Mouse (Mus musculus): ENCODE measurements around the gene Cln3.
A peak's percentile ranks its signal among the peaks of the same experiment; 100 is the strongest.

The Cln3 gene

DNA sequence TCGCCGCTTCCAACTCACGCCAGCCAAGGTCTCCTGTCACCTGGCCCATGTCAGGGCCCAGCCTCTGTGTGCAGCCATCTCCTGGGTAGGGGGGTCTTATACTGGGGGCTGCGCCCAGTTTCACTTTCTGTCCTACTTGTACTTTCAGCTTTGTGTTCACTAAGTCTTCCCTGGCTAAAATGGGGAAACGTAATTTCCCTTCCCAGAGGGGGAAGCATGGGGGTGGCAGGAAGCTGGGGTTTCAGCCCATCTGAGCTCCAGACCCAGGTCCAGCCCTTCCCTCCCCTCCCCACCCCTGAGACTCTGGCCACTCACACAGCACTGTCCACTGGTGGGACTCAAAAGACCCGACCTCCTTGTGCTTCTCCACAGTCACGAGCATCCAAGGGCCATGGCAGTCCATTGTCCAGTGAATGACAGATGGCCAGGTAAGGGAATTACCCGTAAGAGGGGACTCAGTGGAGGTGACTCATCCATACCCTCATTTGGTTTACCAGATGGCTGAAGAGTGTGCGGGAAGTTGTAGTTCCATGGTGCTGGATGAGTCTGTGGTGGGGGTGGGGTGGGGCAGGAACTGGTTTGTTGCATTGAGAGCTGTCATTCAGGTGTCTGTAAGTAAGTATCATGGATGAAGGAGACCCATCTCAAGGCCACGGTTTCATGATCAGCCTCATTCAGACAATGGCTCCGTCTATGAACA, 9.4 kb upstream of the Cln3 start, which contains the start of gene Il27:
Gene Il27 (minus strand): TSS at position 80 of the 700 bp plus-strand sequence.
- no peak for DNase-seq

DNA sequence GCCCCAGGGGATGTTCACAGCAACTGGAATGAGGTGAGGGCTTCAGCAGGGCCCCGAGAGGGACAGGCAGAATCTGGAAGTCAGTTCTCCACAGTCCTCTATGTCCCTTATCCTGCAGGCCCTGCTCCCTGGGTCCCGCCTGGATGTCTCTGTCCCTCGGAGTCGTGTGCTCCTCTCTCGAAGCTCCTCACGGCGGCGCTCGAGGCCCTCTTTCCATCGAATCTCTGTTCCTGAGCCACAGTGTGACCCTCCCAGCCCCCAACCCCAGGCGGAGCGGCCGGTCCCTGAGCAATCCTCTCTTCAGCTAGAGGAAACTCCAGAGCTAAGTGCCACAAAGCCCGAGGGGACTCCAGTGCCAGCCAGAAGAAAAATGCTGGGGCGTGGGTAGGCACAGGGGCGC, 2.2 kb upstream of the Cln3 start:
- DNase-seq, result peak; percentile 49 to 77

DNA sequence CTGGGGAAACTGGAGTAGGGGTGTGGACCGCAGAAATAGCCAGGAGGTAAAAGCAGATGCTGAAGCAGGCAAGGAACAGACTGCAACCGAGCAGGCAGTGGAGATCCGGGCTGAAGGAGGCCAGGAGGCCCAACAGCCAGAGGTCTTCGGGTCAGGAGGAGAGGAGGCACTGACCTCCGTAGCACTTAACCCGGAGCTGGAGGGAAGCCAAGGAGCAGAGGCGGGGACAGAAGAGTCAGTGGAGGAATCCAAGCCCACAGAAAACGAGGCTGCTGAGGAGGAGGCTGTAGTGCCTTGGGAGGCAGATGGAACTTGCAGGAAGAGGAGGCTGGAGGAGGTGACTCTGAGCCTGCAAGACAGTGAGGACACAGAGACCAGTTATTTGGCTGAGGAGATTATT, 1.2 kb upstream of the Cln3 start:
- DNase-seq, result no peak

DNA sequence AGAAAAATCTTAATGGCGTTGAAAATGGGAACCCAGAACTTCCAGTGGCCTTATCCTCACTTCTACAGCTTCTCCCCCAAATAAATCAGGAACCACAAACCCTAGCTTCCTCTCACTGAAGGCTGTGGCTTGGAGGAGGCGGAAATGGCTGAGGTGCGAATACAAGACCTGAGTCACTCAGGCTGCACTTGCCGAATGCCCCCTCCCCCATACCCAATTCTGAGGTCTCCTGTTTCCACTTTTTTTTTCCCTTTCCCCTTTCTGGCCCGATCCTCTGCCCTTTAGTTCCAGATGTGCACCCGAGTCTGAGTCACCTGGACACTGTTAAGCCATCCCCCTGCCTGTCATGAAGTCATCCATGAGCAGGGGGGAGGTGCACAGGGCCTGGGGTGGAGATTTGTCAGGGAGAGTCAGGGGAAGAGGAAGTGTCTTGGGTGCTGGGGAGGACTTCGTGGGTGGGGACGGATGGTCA, 1.1 kb downstream of the Cln3 start, which contains the start of gene Apobr:
Gene Apobr (plus strand): TSS at position 437 of the 472 bp plus-strand sequence.
- DNase-seq, result no peak

DNA sequence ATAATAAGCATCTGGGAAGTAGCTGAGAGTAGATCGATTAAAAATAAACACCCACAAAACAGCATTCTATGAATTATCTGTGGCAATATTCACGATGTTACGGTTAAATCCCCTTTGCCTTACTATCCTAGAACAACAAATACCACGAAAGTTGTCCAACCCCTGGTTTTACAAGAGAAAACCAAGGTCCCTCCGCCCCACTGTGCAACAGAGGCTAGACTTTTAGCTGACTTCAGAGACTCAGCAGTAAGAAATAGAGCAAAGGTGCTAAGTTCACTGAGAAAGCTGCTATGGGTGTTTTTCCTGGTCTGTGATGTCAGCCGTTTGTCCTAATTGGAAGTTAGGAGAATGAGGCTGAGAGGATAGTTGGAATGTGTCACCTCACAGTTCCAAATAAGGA, 1.9 kb downstream of the Cln3 start:
- peak in 1 of 2 experiments; percentile 29 for DNase-seq

DNA sequence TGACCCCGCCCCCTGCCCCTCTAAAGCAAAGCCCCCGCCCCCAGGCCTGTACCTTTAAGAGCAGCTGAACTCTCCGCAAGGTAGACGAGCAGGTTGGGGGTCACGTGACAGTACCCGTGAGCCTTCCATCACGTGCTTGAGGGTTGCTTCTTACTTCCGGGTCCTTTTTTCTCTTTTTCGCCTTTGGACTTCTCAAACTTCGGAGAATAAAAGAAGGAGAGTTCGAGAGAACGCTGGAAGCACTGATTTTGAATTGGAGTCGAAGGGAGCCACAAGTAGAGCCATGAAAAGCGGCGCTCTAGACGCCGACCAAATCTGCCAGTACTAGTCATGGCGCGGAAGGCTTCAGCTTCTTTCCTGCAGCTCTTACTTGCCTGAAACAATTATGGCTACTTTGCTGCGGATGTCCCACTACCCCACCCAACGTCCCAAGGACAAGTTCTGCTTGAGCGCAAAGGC, 2.3 kb downstream of the Cln3 start:
- peak; percentile 91 to 94 for DNase-seq

DNA sequence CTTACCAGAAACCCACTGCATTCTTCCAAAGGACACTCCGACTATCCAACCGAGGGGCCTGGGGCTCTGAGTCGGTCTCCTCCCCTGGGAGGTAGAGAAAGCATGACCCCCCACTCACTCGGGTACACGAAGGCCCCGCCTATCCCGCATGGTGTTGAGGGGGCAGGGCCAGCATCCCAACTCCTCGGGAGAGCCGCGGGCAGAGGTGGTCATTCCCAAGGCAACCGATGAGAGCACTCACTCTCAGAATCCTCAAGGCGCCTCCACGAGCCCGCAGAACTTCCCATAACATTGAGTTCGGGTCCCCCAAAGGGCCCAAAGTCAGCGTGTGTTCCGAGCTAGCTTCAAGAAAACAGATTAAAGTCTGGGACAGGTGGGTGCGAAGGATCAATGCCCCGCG, 2.9 kb downstream of the Cln3 start:
- DNase-seq, result peak in 1 of 2 experiments; percentile 52

DNA sequence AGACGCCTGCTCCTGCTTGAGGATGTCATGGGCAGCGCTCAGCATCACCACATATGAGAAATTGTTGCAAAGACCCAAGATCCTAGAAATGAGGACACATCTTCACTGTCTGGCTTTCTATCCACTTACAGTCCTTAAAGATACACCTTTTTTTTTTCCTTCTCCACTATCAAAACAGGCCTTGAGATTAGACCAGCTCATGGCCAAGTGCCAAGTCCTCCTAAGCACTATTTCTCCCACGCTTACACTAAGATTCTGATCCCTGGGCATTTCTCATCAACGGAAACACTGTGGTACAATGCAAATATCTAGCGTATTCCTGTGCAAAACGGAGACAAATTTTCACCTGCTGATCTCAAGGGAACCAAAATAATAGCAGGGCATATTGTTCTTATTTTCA, 4.0 kb downstream of the Cln3 start:
- DNase-seq, result no peak

DNA sequence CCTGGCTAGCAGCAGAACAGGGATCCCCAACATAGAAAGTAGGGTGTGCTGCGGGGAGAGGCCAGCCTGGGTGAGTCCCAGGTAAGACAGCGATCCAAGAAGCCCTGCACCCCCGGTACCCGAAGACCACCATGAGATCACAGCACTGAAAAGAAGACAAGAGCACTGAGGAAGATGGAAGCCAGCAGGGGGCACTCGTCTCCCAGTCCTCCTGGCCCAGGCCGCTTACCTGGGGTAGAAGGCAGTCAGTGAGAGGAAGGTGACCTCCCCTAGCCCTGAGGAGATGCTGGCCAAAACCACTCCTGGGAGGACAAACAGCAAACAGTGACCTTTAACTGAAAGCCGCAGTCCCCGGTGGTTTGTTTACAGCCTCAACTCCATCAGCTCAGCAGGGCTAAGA, 6.4 kb downstream of the Cln3 start:
- DNase-seq, result peak; percentile 51 to 65

DNA sequence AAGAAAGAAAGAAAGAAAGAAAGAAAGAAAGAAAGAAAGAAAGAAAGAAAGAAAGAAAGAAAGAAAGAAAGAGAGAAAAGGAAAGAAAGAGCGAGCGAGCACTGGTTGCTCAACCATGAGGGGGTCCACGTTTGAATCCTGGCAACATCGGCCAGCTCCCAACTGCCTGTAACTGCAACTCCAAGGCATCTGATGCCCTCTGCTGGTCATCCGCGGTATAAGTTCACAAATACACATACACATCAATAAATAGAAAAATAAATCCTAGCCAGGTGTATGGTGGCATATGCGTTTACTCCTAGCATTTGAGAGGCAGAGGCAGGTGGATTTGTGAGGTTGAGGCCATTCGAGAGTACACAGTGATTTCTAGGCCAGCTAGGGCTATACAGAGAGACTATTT, 8.7 kb downstream of the Cln3 start:
- DNase-seq, result peak; percentile 46 to 76

DNA sequence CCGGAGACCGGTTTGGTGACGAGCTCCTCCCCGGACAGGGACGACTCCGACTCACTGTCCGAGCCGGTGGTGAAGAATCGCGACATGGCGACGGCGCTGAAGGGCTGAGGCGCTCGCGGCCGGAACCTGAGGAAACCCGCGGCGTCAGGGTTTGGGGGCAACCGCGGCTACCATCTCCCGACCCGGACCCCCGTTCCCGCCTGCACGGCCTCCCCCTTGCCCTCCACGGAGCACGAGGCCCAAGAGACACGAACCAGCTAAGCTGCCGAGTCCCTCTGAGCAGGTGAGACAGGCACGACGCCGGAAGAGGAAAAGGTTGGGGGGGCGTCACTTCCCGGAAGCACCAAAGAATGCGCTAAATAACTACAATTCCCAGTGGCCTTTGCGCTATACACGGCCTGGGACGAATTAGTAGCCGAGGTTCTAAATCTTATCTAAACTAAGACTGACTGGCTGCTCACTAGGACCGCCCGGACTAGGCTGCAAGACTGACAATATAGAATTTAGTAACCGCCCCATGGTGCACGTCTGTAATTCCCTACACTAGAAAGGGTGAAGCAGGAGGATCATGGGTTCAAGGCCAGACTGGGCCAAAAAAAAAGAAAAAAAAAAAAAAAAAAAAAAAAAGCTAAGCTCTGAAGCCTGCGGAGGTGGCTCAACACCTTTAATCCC, 19.4 kb downstream of the Cln3 start, which contains the start of gene Eif3c:
Gene Eif3c (minus strand): TSS at position 318 of the 672 bp plus-strand sequence.
- DNase-seq, result peak; percentile 84 to 89

DNA sequence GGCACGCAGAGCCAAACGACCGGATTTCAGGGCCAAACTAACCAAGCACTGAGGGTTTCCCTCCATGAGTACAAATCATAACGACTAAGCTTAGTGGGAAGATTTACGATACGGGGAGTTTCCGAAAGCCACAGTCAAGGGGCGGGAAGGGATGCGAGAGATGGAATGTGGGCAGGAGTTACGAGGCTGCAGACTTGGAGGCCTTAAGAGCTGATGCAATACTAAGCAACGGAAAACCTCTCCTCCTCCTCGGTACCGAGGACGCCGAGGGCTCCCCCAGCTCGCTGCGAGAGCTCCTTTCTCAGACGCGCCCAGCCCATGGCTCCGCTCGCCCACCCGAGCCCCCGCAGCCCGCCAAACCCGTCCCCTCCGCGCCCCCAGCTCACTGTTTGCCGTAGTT, 19.9 kb downstream of the Cln3 start:
- no peak for DNase-seq

DNA sequence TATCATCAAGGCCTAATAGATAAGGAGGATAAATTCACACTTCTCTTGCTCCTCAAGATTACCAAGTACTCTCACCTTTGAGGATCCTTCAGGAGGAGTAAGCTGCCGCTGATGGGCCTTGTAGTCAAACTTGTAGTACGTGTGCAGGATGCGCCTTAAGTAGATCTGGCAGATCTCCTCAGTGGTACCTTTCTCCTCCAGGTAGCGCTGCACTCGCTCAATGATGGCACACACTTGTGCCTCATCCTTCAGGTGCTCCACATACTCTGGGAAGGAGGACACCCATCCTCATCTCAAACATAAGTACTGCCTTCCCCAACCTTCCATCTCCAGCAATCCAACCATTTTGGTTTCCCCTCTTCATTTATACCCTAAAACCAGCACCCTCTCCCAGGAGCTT, 29.0 kb downstream of the Cln3 start:
- DNase-seq, result no peak

DNA sequence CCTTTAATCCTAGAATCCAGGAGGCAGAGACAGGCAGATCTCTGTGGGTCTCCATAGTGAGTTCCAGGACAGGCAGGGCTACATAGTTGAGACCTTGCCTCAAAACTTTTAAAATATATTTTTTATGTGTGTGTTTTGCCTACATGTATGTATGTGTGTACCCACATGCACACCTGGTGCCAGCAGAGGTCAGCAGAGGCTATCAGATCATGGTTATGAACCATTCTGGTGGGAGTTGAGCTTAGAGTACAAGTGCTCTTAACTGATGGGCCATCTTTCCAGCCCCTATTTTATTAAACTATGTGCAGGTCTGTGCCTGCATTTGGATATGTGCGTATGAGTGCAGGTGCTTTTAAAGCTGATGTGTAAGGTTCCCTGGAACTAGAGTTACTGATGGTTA, 30.8 kb downstream of the Cln3 start:
- peak in 1 of 2 experiments; percentile 12 for DNase-seq

DNA sequence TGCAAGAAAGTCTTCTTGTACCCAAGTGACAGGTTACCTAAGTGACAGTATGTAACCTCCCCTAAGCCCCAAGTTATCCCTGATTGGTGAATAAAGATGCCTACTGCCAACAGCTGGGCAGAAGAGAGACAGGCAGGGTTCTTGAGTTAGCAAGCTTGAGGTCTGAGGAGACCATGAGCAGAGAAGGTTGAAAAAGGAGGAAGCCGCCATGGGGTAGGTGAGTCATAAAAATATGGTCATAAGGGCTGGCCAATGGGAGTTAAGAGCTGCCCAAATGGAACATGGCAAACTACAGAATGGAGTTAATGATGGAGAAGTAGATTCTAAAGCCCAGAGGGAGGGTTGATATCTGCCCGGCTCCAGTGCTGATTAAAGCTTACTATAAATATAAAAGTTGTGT, 40.0 kb downstream of the Cln3 start:
- DNase-seq, result no peak

DNA sequence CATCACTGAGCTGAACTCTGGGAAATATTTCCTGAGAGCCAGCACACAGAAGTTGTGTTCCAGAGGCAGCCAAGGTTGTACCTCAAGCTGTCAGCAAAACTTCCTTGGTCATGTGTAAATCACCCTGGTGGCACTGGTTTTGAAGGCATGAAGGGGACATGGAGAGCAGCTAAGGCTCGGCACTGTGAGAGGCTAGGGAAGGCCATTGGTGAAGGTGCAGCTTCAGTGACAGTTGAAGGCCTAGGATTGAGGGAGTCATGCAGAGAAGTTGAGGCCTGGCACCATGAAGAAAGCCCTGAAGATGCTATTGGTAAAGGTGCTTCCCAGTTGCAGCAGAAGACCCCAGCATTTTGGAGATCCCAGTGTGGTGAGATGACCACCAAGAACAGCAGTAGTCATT, 44.0 kb downstream of the Cln3 start:
- no peak for DNase-seq

DNA sequence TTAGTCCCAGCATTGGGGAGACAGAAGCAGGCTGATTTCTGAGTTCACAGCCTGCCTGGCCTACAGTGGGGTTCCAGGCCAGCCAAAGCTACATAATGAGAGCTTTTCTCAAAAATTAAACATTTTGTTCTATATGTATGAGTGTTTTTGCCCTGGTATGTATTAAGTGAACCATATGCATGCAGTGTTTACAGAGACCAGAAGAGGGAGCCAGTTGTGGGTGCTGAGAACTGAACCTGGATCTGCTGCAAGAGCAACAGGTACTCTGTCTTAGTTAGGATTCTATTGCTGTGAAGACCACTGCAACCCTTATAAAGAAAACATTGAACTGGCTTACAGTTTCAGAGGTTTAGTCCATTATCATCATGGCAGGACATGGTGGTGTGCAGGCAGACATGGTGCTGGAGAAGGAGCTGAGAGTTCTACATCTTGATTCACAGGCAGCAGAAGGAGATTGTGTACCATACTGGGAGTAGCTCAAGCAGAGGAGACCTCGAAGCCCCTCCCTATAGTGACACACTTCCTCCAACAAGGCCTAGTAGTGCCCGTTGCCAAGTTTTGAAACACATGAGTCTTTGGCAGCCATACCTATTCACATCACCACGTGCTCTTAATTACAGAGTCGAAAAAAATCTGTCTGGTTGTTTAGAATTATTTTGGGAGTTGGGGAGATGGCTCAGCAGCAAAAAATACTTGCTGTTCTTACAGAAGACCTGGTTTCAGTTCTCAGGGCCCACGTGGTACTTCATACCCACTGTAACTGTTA, 47.6 kb downstream of the Cln3 start:
- DNase-seq, result peak; percentile 25 to 30

DNA sequence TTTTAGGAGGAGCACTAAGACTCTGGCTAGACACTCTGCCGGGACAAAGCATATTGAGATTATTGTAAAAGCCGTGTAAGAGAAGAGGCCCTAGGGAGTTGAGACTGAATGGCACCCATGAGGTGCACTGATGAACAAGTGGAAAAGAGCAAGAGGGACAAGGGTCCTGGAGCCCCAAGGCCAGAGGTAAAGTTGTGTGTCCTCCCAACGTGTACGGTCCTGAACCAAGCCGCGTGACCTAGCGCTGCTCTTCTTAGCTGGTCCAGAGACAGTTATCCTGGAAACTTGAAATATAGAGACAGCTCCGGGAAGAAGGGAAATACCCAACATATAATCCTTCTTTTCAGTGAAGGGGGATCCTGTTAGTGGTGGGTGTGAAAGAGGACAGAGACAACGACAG, 49.2 kb downstream of the Cln3 start:
- DNase-seq, result no peak

DNA sequence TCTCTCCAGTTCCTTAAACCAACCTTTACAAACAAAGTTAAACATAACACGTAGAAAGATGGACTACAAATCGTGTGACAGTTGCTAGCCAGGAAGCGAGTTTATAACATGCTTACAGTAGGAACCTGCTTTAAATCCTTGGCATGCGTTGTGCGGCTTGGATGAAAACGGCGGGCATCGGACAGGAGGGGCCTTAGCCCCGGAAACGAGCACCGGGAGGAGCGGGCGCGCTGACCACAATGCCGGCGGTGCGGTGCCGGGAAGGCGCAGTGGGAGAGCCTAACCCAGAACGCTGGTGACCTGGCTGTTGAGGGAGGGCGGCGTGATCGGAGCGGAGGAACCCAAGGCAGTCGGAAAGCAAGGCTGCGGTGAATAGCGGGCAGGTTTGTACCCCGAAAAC, 49.9 kb downstream of the Cln3 start:
- peak in 1 of 2 experiments; percentile 19 for DNase-seq

DNA sequence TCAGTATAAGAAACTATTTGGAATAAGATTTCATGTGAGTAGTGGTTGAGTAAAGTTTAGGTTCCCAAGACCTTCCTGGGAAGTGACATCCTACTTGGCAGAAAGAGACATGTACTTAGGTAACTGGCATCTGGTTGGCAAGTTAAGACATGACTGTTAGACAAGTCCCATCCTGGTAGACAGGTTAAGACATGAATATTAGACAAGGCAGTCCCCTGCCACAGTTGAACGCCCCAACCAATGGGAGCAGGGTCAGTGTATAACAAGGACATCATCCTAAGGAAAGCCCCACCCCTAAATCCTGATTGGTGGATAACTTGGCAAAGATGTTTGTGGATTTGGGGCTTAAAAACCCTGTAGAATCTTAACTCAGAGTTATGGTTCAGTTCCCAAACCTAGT, 52.2 kb downstream of the Cln3 start:
- no peak for DNase-seq

DNA sequence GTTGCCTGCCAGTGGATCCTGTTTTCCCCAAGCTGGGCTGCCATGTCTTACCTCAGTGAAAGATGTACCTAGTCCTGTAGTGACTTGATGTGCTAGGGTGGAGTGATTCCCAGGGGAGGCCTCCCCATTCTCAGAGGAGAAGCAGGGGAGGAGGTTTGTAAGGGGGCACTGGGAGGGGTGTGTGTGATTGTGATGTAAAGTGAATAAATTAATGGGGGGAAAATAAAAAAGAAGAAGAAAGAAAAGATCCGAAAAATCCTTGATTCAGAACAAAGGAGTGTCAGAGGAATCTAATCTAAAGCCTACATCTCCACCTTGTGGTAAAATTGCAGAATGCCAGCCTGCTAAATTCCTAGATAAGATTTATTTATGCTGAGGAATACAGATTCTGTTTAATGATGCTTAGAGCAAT, 57.4 kb downstream of the Cln3 start:
- DNase-seq, result peak; percentile 45 to 62

DNA sequence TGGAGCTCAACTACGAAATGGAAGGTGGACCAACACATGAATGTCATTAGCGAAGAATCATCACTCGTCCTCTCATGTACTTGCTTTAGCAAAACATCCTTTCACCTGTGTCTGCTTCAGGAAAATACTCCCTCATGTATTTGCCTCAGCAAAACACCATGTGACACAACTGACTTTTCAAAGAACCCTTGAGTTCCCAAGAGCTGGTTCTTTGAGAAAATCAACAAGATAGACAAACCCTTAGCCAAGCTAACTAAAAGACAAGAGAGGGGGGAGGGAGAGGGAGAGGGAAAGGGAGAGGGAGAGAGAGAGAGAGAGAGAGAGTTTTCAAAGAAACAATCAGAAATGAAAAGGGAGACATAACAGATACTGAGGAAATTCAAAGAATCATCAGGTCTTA, 62.3 kb downstream of the Cln3 start:
- DNase-seq, result no peak
